Mouse (Mus musculus) heart, postnatal 0 days (tissue): Measurements from ENCODE around the gene Setd5. TPM values are rescaled to one million over a fixed set of nuclear protein-coding genes. Genes with fewer than 3 reads are reported as not detected.

Experiments used
- ATAC-seq: fragments of 200-750 bp; cut with Nextera tagmentation; 2 replicates; pipeline ENCODE4 v1.8.0; 2017; ENCODE audit warnings: low read depth, moderate number of reproducible peaks, moderate library complexity; ENCODE audit not compliant: insufficient read depth
- DNase-seq: peaks from one replicate; pipeline ENCODE4 v3.0.0-alpha.2; 2016; ENCODE audit warnings: low spot score
- H3K27ac ChIP-seq: fragments of 300-500 bp; sonication (generic); 2 replicates; pipeline ENCODE4 v1.5.1; 2014; ENCODE audit warnings: low read depth, mild to moderate bottlenecking
- H3K27me3 ChIP-seq: fragments of 300-500 bp; sonication (generic); 2 replicates; pipeline ENCODE4 v1.6.1; 2014; ENCODE audit warnings: low read length, mixed read lengths; ENCODE audit not compliant: control insufficient read depth, insufficient read depth
- H3K36me3 ChIP-seq: fragments of 300-500 bp; sonication (generic); replicated peaks from 2 replicates; pipeline ENCODE4 v1.6.1; 2014; ENCODE audit warnings: low read length, mixed read lengths; ENCODE audit not compliant: control insufficient read depth, insufficient read depth
- H3K4me1 ChIP-seq: fragments of 300-500 bp; sonication (generic); 2 replicates; pipeline ENCODE4 v1.6.1; 2014; ENCODE audit warnings: antibody characterized with exemption; ENCODE audit not compliant: control insufficient read depth, insufficient read depth
- H3K4me2 ChIP-seq: fragments of 300-500 bp; sonication (generic); 2 replicates; pipeline ENCODE4 v1.6.1; 2014; ENCODE audit warnings: low read depth, mild to moderate bottlenecking, low read length, moderate library complexity
- H3K4me3 ChIP-seq: fragments of 300-500 bp; sonication (generic); 2 replicates; pipeline ENCODE4 v1.5.1; 2014; ENCODE audit warnings: low read depth, low read length
- H3K9ac ChIP-seq: fragments of 300-500 bp; sonication (generic); replicated peaks from 2 replicates; pipeline ENCODE4 v1.6.1; 2014; ENCODE audit warnings: low read depth, low read length, mixed read lengths
- H3K9me3 ChIP-seq: fragments of 300-500 bp; sonication (generic); replicated peaks from 2 replicates; pipeline ENCODE4 v1.6.1; 2016; ENCODE audit warnings: low read length; ENCODE audit not compliant: control insufficient read depth
- CTCF ChIP-seq: IDR thresholded peaks from 2 replicates; pipeline ENCODE4 v1.5.1; 2016; ENCODE audit warnings: antibody characterized with exemption, control low read depth, low read depth
- EP300 ChIP-seq: IDR thresholded peaks from 2 replicates; pipeline ENCODE4 v1.6.1; 2016; ENCODE audit warnings: antibody characterized with exemption, low read depth
- WGBS: fragments of 180-500 bp; shearing (Covaris S2); extraction: QIAGEN DNeasy Blood & Tissue Kit; methylation state at CpG from one replicate; pipeline ENCODE4 v1.1.7; 2014; 5-methylcytosine and 5-hydroxymethylcytosine counted together
- polyA plus RNA-seq: library from polyadenylated mRNA; unstranded; fragments of >200 nt; fragmentation: Nextera tagmentation; extraction: Ambion mirVana; gene quantifications from 2 replicates; pipeline ENCODE4 v1.2.1, GENCODE M21; 2015
- total RNA-seq: library from RNA; depleted of rRNA; stranded (reverse); fragments of >200 nt; gene quantifications from 2 replicates; pipeline ENCODE4 v1.2.3, GENCODE M21; 2014; ENCODE audit warnings: low replicate concordance

The Setd5 gene
- total and polyA plus RNA-seq, 2 experiments from 2014 or later: 28.1 to 55.0 TPM

- H3K9me3 ChIP-seq: no peaks in the 10 kb centered on the region
- TF ChIP-seq CTCF: no peak
- TF ChIP-seq EP300: no peak
- H3K4me2 ChIP-seq: no peak overlapping the region
- no peak for DNase-seq
- H3K36me3 ChIP-seq: no peaks in the 10 kb centered on the region
- no peak overlapping the region for H3K9ac ChIP-seq
- ATAC-seq: no peak
- H3K4me3 ChIP-seq: no peak overlapping the region
- H3K27me3 ChIP-seq: no peaks in the 10 kb centered on the region
- peaks cover 14% of the 10 kb centered on the region for H3K4me1 ChIP-seq
- 67% methylated on average over 3 of the region's 3 CpGs for WGBS
- no peak overlapping the region for H3K27ac ChIP-seq
These were observed 92.7 kb downstream of the Setd5 start for GRCm38 (mm10) chr6:113169852-113170251.

GRCm38 (mm10) chr6:113170651-113171050, 93.5 kb downstream of the Setd5 start:
- ATAC-seq: no peak
- Histone ChIP-seq H3K9me3 (no peaks in the 10 kb centered on the region), H3K4me3 (no peak overlapping the region), H3K4me2 (no peak overlapping the region), H3K36me3 (no peaks in the 10 kb centered on the region), H3K27ac (no peak overlapping the region), H3K9ac (no peak overlapping the region), H3K4me1 (peaks cover 14% of the 10 kb centered on the region), H3K27me3 (no peaks in the 10 kb centered on the region)
- TF ChIP-seq EP300 (no peak), CTCF (no peak)
- no peak for DNase-seq
- WGBS: 86% methylated on average over 8 of the region's 8 CpGs

DNA sequence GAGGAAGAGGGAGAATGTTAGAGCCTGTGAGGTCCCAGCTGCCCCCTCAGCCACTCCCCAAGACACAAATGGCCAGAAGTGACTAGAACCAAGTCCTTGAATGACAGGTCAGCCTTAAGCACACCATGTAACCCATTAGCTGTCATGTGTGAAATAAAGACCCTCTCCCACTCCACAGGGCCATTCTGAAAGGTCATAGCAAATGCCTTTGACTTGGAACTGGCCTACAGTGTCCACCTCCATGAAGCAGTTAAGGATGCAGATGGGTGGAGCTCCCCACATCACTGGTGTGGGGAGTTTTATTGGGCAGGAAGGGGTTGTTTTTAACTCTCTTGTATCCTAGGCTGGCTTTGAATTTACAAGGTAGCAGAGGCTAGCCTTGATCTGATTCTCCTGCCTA, 94.8 kb downstream of the Setd5 start:
- no peak overlapping the region for H3K9ac ChIP-seq
- H3K4me1 ChIP-seq: peaks cover 6% of the 10 kb centered on the region; the same call in 1 of the 2 replicates
- no peak overlapping the region for H3K4me2 ChIP-seq
- H3K9me3 ChIP-seq: no peaks in the 10 kb centered on the region
- DNase-seq (no peak), ATAC-seq (no peak)
- H3K27me3 ChIP-seq: no peaks in the 10 kb centered on the region
- H3K36me3 ChIP-seq: no peaks in the 10 kb centered on the region
- no peak overlapping the region for H3K4me3 ChIP-seq
- H3K27ac ChIP-seq: no peak overlapping the region
- TF ChIP-seq CTCF (no peak), EP300 (no peak)

- Histone ChIP-seq H3K9ac (no peak overlapping the region), H3K4me1 (peaks cover 1% of the 10 kb centered on the region; the same call in 1 of the 2 replicates), H3K27me3 (no peaks in the 10 kb centered on the region), H3K36me3 (no peaks in the 10 kb centered on the region), H3K4me3 (no peak overlapping the region), H3K9me3 (no peaks in the 10 kb centered on the region), H3K27ac (no peak overlapping the region), H3K4me2 (no peak overlapping the region)
- WGBS: 71% methylated on average over 1 of the region's 1 CpGs
- TF ChIP-seq EP300 (no peak), CTCF (peak; percentile 79)
- ATAC-seq: no peak
- peak; percentile 17 for DNase-seq
These were observed 95.4 kb downstream of the Setd5 start for GRCm38 (mm10) chr6:113172568-113172967.

- H3K4me1 ChIP-seq: no peaks in the 10 kb centered on the region
- no peak overlapping the region for H3K4me3 ChIP-seq
- no peak overlapping the region for H3K9ac ChIP-seq
- no peaks in the 10 kb centered on the region for H3K36me3 ChIP-seq
- no peak overlapping the region for H3K4me2 ChIP-seq
- ATAC-seq (no peak), DNase-seq (no peak)
- 97% methylated on average over 3 of the region's 3 CpGs for WGBS
- H3K27me3 ChIP-seq: no peaks in the 10 kb centered on the region
- no peaks in the 10 kb centered on the region for H3K9me3 ChIP-seq
- no peak overlapping the region for H3K27ac ChIP-seq
- TF ChIP-seq CTCF (no peak), EP300 (no peak)
These were observed 98.3 kb downstream of the Setd5 start for GRCm38 (mm10) chr6:113175469-113175868.

- 80% methylated on average over 8 of the region's 8 CpGs for WGBS
- TF ChIP-seq CTCF (no peak), EP300 (no peak)
- Histone ChIP-seq H3K9me3 (no peaks in the 10 kb centered on the region), H3K27ac (no peak overlapping the region), H3K27me3 (no peaks in the 10 kb centered on the region), H3K4me2 (no peak overlapping the region), H3K4me3 (no peak overlapping the region), H3K36me3 (no peaks in the 10 kb centered on the region), H3K9ac (no peak overlapping the region), H3K4me1 (no peaks in the 10 kb centered on the region)
- no peak for ATAC-seq
- no peak for DNase-seq
These were observed 99.4 kb downstream of the Setd5 start for GRCm38 (mm10) chr6:113176613-113177012.
